16 mouse cellular contexts compared by ENCODE assay signal in the genomic region with DNA sequence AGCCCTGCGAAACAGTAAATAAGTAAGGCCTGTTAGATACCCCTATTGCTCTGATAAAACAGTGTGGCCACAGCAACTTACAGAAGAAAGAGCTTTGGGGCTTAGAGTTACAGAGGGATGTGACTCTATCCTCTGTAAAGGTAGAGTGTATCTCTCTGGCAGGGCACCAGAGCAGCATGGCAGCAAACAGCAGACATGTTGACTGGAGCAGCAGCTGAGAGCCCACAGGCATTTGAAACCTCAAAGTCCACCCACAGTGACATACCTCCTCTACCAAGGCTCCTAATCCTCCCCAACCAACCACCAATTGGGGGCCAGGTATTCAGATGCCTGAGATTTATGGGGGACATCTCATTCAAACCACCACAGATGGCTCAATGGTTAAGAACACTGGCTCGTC.
"Had no signal": no experiment of that assay in that cellular context is flagged by ENCODE, and none has a peak within 500 bp of the region (broad histone marks: within the 10 kb centered on the region; RNA-seq: fewer than 3 reads in every experiment).

No protein-coding gene starts in this region.

- H3K4me2 ChIP-seq: neural tube, embryonic 13.5 days; neural tube, embryonic 15.5 days; stomach, embryonic 15.5 days had no signal

- H3K9me3 ChIP-seq: neural tube, embryonic 13.5 days; neural tube, embryonic 15.5 days; stomach, embryonic 15.5 days had no signal

- H3K27me3 ChIP-seq: neural tube, embryonic 13.5 days; neural tube, embryonic 15.5 days; stomach, embryonic 15.5 days had no signal

- H3K27ac ChIP-seq: neural tube, embryonic 13.5 days; neural tube, embryonic 15.5 days; stomach, embryonic 15.5 days; stomach, postnatal 0 days had no signal

- DNase-seq: retina, postnatal 1 day; right cerebral cortex, adult 18-20 months; right cerebral cortex, postnatal 14 days; right cerebral cortex, postnatal 25 days; right cerebral cortex, postnatal 4 days; spleen, adult 18-20 months; thymus, adult 18-20 months; thymus, adult 2 months; thymus, postnatal 14 days; thymus, postnatal 25 days; thymus, postnatal 36 days; thymus, postnatal 4 days had no signal

- H3K4me3 ChIP-seq: neural tube, embryonic 13.5 days; neural tube, embryonic 15.5 days; stomach, embryonic 15.5 days had no signal

- H3K4me1 ChIP-seq: neural tube, embryonic 13.5 days; neural tube, embryonic 15.5 days; stomach, embryonic 15.5 days had no signal

- H3K9ac ChIP-seq: neural tube, embryonic 13.5 days; neural tube, embryonic 15.5 days; stomach, embryonic 15.5 days had no signal
